Mouse (Mus musculus) neural tube, embryonic 11.5 days (tissue): ENCODE data around the gene Myo16. TPM values are rescaled to one million over a fixed set of nuclear protein-coding genes. Genes with fewer than 3 reads are reported as not detected.

Source experiments
- ATAC-seq: fragments of 200-750 bp; cut with Nextera tagmentation; 2 replicates; pipeline ENCODE4 v1.8.0; 2017; ENCODE audit warnings: moderate number of reproducible peaks, mild to moderate bottlenecking, moderate TSS enrichment, moderate library complexity; ENCODE audit not compliant: insufficient read depth, low FRiP score, low TSS enrichment
- DNase-seq: peaks from one replicate; pipeline ENCODE4 v3.0.0-alpha.2; 2015; ENCODE audit warnings: low spot score
- H3K27ac ChIP-seq: fragments of 300-500 bp; sonication (generic); 2 replicates; pipeline ENCODE4 v1.5.1; 2014; ENCODE audit warnings: low read depth, mild to moderate bottlenecking, low read length
- H3K27me3 ChIP-seq: fragments of 300-500 bp; sonication (generic); 2 replicates; pipeline ENCODE4 v1.6.1; 2014; ENCODE audit warnings: mild to moderate bottlenecking, low read length, mixed read lengths; ENCODE audit not compliant: control insufficient read depth, insufficient read depth
- H3K36me3 ChIP-seq: fragments of 300-500 bp; sonication (generic); 2 replicates; pipeline ENCODE4 v1.6.1; 2014; ENCODE audit warnings: mild to moderate bottlenecking, low read length, moderate library complexity, mixed read lengths; ENCODE audit not compliant: control insufficient read depth, insufficient read depth
- H3K4me1 ChIP-seq: fragments of 300-500 bp; sonication (generic); 2 replicates; pipeline ENCODE4 v1.6.1; 2014; ENCODE audit warnings: low read length, mixed read lengths; ENCODE audit not compliant: control insufficient read depth, insufficient read depth
- H3K4me2 ChIP-seq: fragments of 300-500 bp; sonication (generic); 2 replicates; pipeline ENCODE4 v1.6.1; 2014; ENCODE audit warnings: low read depth, mild to moderate bottlenecking, moderate library complexity
- H3K4me3 ChIP-seq: fragments of 300-500 bp; sonication (generic); 2 replicates; pipeline ENCODE4 v1.5.1; 2014; ENCODE audit warnings: low read depth, low read length
- H3K9ac ChIP-seq: fragments of 300-500 bp; sonication (generic); 2 replicates; pipeline ENCODE4 v1.6.1; 2014; ENCODE audit warnings: mild to moderate bottlenecking, low read length
- H3K9me3 ChIP-seq: fragments of 300-500 bp; sonication (generic); 2 replicates; pipeline ENCODE4 v1.6.1; 2016; ENCODE audit warnings: low read length; ENCODE audit not compliant: control insufficient read depth
- whole genome bisulfite sequencing: fragments of 180-500 bp; shearing (Covaris S2); extraction: QIAGEN DNeasy Blood & Tissue Kit; methylation state at CpG from one replicate; pipeline ENCODE4 v1.1.7; 2014; 5-methylcytosine and 5-hydroxymethylcytosine counted together
- polyA plus RNA-seq: library from polyadenylated mRNA; unstranded; fragments of >200 nt; fragmentation: Nextera tagmentation; extraction: Ambion mirVana; gene quantifications from 2 replicates; pipeline ENCODE4 v1.2.1, GENCODE M21; 2014

The Myo16 gene
- polyA plus RNA-seq, 1 experiment from 2014 or later = 2.5 TPM

- no peak for ATAC-seq
- H3K27ac ChIP-seq = no peak overlapping the region
Measured at GRCm38 (mm10) chr8:10469658-10470057, 315.9 kb downstream of the Myo16 start.

GRCm38 (mm10) chr8:10470280-10470679, 316.6 kb downstream of the Myo16 start:
- Histone ChIP-seq H3K4me1 (no peaks in the 10 kb centered on the region), H3K36me3 (no peaks in the 10 kb centered on the region), H3K9me3 (no peaks in the 10 kb centered on the region), H3K4me2 (no peak overlapping the region), H3K27ac (no peak overlapping the region), H3K27me3 (no peaks in the 10 kb centered on the region), H3K9ac (no peak overlapping the region), H3K4me3 (no peak overlapping the region)
- ATAC-seq (no peak), DNase-seq (no peak)
- 55% methylated on average over 6 of the region's 6 CpGs for WGBS

More at GRCm38 (mm10) chr8:10469658-10470057, 315.9 kb downstream of the Myo16 start:
- no peak overlapping the region for H3K4me2 ChIP-seq
- WGBS = 68% methylated on average over 2 of the region's 2 CpGs
- H3K9me3 ChIP-seq = no peaks in the 10 kb centered on the region
- no peaks in the 10 kb centered on the region for H3K36me3 ChIP-seq
- H3K4me3 ChIP-seq = no peak overlapping the region
- no peak overlapping the region for H3K9ac ChIP-seq
- H3K4me1 ChIP-seq = no peaks in the 10 kb centered on the region
- no peak for DNase-seq
- no peaks in the 10 kb centered on the region for H3K27me3 ChIP-seq

GRCm38 (mm10) chr8:10472371-10472770, 318.7 kb downstream of the Myo16 start:
- Histone ChIP-seq H3K36me3 (no peaks in the 10 kb centered on the region), H3K4me2 (no peak overlapping the region), H3K4me1 (no peaks in the 10 kb centered on the region), H3K9me3 (no peaks in the 10 kb centered on the region), H3K9ac (no peak overlapping the region), H3K27ac (no peak overlapping the region), H3K4me3 (no peak overlapping the region), H3K27me3 (no peaks in the 10 kb centered on the region)
- 87% methylated on average over 3 of the region's 3 CpGs for WGBS
- ATAC-seq = no peak
- no peak for DNase-seq

- Histone ChIP-seq H3K27me3 (no peaks in the 10 kb centered on the region), H3K4me3 (no peak overlapping the region), H3K9ac (no peak overlapping the region), H3K36me3 (no peaks in the 10 kb centered on the region), H3K9me3 (no peaks in the 10 kb centered on the region), H3K27ac (no peak overlapping the region), H3K4me1 (no peaks in the 10 kb centered on the region), H3K4me2 (no peak overlapping the region)
- DNase-seq (no peak), ATAC-seq (no peak)
- 85% methylated on average over 3 of the region's 3 CpGs for WGBS
Measured at GRCm38 (mm10) chr8:10474446-10474845, 320.7 kb downstream of the Myo16 start.

GRCm38 (mm10) chr8:10479059-10479458, 325.3 kb downstream of the Myo16 start:
- no peak overlapping the region for H3K27ac ChIP-seq
- DNase-seq (no peak), ATAC-seq (no peak)
- no peaks in the 10 kb centered on the region for H3K27me3 ChIP-seq
- WGBS = 91% methylated on average over 10 of the region's 10 CpGs
- H3K4me3 ChIP-seq = no peak overlapping the region
- no peak overlapping the region for H3K4me2 ChIP-seq
- no peaks in the 10 kb centered on the region for H3K9me3 ChIP-seq
- H3K4me1 ChIP-seq = no peaks in the 10 kb centered on the region
- no peak overlapping the region for H3K9ac ChIP-seq
- H3K36me3 ChIP-seq = no peaks in the 10 kb centered on the region

GRCm38 (mm10) chr8:10480850-10481249, 327.1 kb downstream of the Myo16 start:
- H3K9me3 ChIP-seq = no peaks in the 10 kb centered on the region
- WGBS = 92% methylated on average over 8 of the region's 8 CpGs
- H3K36me3 ChIP-seq = no peaks in the 10 kb centered on the region
- no peak overlapping the region for H3K4me2 ChIP-seq
- H3K4me3 ChIP-seq = no peak overlapping the region
- H3K4me1 ChIP-seq = no peaks in the 10 kb centered on the region
- H3K27me3 ChIP-seq = no peaks in the 10 kb centered on the region
- DNase-seq = no peak
- H3K27ac ChIP-seq = no peak overlapping the region
- no peak for ATAC-seq
- H3K9ac ChIP-seq = no peak overlapping the region

- Histone ChIP-seq H3K9me3 (no peaks in the 10 kb centered on the region), H3K4me1 (no peaks in the 10 kb centered on the region), H3K27me3 (no peaks in the 10 kb centered on the region), H3K36me3 (no peaks in the 10 kb centered on the region), H3K4me3 (no peak overlapping the region), H3K4me2 (no peak overlapping the region), H3K27ac (no peak overlapping the region), H3K9ac (no peak overlapping the region)
- WGBS = 77% methylated on average over 5 of the region's 5 CpGs
- no peak for ATAC-seq
- DNase-seq = no peak
Measured at GRCm38 (mm10) chr8:10482064-10482463, 328.4 kb downstream of the Myo16 start.

- 25% methylated on average over 1 of the region's 1 CpGs for WGBS
- H3K27ac ChIP-seq = no peak overlapping the region
- no peaks in the 10 kb centered on the region for H3K9me3 ChIP-seq
- H3K4me1 ChIP-seq = no peaks in the 10 kb centered on the region
- no peak for DNase-seq
- no peak for ATAC-seq
- H3K36me3 ChIP-seq = no peaks in the 10 kb centered on the region
- no peaks in the 10 kb centered on the region for H3K27me3 ChIP-seq
- H3K4me2 ChIP-seq = no peak overlapping the region
- no peak overlapping the region for H3K4me3 ChIP-seq
- H3K9ac ChIP-seq = no peak overlapping the region
Measured at GRCm38 (mm10) chr8:10482880-10483279, 329.2 kb downstream of the Myo16 start.

- Histone ChIP-seq H3K4me1 (no peaks in the 10 kb centered on the region), H3K9ac (no peak overlapping the region), H3K27ac (no peak overlapping the region), H3K36me3 (no peaks in the 10 kb centered on the region), H3K4me3 (no peak overlapping the region), H3K9me3 (no peaks in the 10 kb centered on the region), H3K4me2 (no peak overlapping the region), H3K27me3 (no peaks in the 10 kb centered on the region)
- ATAC-seq = no peak
- WGBS = 79% methylated on average over 5 of the region's 5 CpGs
- no peak for DNase-seq
Measured at GRCm38 (mm10) chr8:10483841-10484240, 330.1 kb downstream of the Myo16 start.
